Mouse (Mus musculus): ENCODE measurements at regions not wholly inside any gene's neighbourhood (a gene's known extent, or its start where the extent isn't known, plus 50 kb on each side); places are given as distances from the start of the nearest gene placed in this dataset.
A peak's percentile ranks its signal among the peaks of the same experiment; 100 is the strongest.

DNA sequence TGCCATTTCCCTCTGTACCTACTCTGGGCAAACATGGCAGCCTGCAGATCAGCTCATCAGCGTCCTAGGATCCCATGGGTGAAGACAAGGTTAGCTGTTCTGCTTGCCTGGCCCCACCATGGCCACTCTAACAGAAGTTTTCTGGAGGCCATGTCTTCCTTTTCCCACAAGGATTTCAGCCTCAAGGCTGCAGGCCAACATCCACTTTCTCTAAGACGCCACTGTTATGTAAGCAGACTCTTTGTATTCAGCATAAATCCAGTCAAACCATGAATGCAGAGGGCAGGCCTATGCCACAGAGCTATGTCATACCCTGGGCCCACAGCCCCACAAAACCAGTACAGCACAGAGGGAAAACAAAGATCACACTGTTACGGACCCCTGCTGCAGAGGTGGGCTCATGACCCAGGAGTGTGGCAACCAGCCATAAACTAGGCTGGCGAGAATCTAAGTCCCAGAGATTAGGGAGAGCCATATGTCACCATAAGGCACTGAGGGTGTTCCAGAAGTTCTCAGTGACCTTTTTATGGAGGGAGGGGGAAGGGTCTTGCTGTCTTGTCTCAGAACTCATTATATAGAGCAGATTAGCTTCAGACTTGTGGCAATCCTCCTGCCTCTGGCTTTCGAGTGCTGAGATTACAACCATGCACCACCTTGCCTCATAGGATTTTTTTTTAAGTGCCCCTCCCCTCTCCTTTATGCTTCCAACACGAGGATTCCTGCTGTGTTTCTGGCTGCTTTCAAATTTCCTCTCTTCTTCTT is 63.2 kb upstream of the Eml4 start:
- DNase-seq (ENCODE audit: low spot score) (peak; percentile 20), ATAC-seq (ENCODE audit: low FRiP score) (peak; percentile 58; the same call in 1 of the 2 replicates)
- no peaks in the 10 kb centered on the region for H3K36me3 ChIP-seq (ENCODE audit: insufficient read depth, low read length)
- no peaks in the 10 kb centered on the region for H3K4me1 ChIP-seq (ENCODE audit: insufficient read depth, low read length)
- no peak overlapping the region for H3K4me2 ChIP-seq (ENCODE audit: low read depth, low read length, poor library complexity, severe bottlenecking)
- H3K9ac ChIP-seq (replicated peaks; ENCODE audit: low read length, poor library complexity, severe bottlenecking) = no peak overlapping the region
- peak overlapping the region; percentile 55 for H3K27ac ChIP-seq (ENCODE audit: low read depth, low read length)
- no peaks in the 10 kb centered on the region for H3K9me3 ChIP-seq (ENCODE audit: low read length)
- no peaks in the 10 kb centered on the region for H3K27me3 ChIP-seq (ENCODE audit: insufficient read depth, low read length)
- WGBS = 32% methylated on average over 6 of the region's 6 CpGs
- no peak overlapping the region for H3K4me3 ChIP-seq (ENCODE audit: low read depth, low read length)
- TF ChIP-seq CTCF (IDR thresholded peaks at IDR 0.05) = no peak

DNA sequence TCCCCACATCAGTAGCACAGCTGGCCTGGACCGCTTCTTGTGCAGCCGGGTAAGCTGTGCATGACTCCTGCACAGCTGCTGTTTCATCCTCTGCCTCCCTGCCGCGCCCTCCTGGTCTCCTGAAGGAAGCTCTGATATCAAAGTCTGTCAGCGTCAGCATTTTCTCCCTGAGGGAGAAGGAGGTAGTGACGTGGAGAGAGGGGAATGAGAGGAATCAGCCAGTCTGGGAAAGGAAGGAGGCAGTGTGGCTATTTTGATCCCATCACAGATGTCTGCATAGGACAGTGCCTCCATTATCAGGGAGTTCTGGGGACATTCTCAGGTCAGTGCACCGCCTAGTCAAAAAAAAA is 62.6 kb upstream of the Eml4 start:
- Histone ChIP-seq H3K4me3 (ENCODE audit: low read depth, low read length) (no peak overlapping the region), H3K36me3 (ENCODE audit: insufficient read depth, low read length) (no peaks in the 10 kb centered on the region), H3K9me3 (ENCODE audit: low read length) (no peaks in the 10 kb centered on the region), H3K9ac (replicated peaks; ENCODE audit: low read length, poor library complexity, severe bottlenecking) (no peak overlapping the region), H3K4me2 (ENCODE audit: low read depth, low read length, poor library complexity, severe bottlenecking) (no peak overlapping the region), H3K27me3 (ENCODE audit: insufficient read depth, low read length) (no peaks in the 10 kb centered on the region), H3K27ac (ENCODE audit: low read depth, low read length) (peak overlapping the region; percentile 55), H3K4me1 (ENCODE audit: insufficient read depth, low read length) (no peaks in the 10 kb centered on the region)
- DNase-seq (ENCODE audit: low spot score) (peak; percentile 63), ATAC-seq (ENCODE audit: low FRiP score) (peak; percentile 72)
- TF ChIP-seq CTCF (IDR thresholded peaks at IDR 0.05) = peak; percentile 34; the same call in 1 of the 2 replicates
- 18% methylated on average over 7 of the region's 7 CpGs for WGBS

DNA sequence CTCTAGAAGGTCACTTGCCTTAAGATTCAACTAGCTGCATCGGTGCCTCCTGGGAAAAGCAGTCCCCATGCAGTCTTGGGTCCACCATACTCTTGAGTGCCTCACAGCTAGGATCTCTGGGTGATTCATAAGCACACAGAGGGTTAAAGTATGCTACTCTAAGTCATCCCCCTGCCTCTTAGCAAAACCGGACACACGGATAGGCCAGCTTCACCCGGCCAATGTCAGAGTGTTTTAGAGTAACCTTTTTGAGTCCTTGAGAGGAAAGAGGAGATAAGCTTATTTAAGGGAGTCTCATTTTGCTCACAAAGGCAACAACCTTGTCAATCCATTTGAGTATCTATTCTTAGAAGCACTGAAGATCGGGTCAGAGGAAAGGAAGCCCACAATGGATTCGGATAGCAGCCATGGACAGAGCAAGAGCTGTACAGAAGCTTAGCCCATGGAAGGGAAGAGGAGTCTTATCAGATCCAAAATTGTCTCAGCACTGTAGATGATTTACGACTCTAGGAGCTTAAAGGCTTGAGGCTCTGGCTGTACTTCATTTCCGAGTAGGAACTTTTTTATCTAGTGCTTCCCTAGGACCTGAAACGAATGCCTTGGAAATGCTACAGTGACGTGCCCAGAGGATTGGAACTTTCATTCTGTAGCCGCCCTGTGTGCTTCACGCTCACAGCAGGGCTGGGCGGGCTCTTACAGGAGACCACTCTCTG is 55.0 kb upstream of the Eml4 start:
- no peaks in the 10 kb centered on the region for H3K27me3 ChIP-seq (ENCODE audit: insufficient read depth, low read length)
- no peak for DNase-seq (ENCODE audit: low spot score)
- no peak overlapping the region for H3K9ac ChIP-seq (replicated peaks; ENCODE audit: low read length, poor library complexity, severe bottlenecking)
- no peaks in the 10 kb centered on the region for H3K4me1 ChIP-seq (ENCODE audit: insufficient read depth, low read length)
- no peaks in the 10 kb centered on the region for H3K36me3 ChIP-seq (ENCODE audit: insufficient read depth, low read length)
- no peak for ATAC-seq (ENCODE audit: low FRiP score)
- no peak for TF ChIP-seq CTCF (IDR thresholded peaks at IDR 0.05)
- no peaks in the 10 kb centered on the region for H3K9me3 ChIP-seq (ENCODE audit: low read length)
- H3K27ac ChIP-seq (ENCODE audit: low read depth, low read length) = no peak overlapping the region
- 85% methylated on average over 13 of the region's 13 CpGs for WGBS
- no peak overlapping the region for H3K4me2 ChIP-seq (ENCODE audit: low read depth, low read length, poor library complexity, severe bottlenecking)
- H3K4me3 ChIP-seq (ENCODE audit: low read depth, low read length) = no peak overlapping the region

GRCm38 (mm10) chr17:83297379-83298121 is 53.2 kb upstream of the Eml4 start:
- 72% methylated on average over 6 of the region's 6 CpGs for WGBS
- ATAC-seq (ENCODE audit: low FRiP score) = no peak

More at GRCm38 (mm10) chr17:83297379-83298121, 53.2 kb upstream of the Eml4 start:
- Histone ChIP-seq H3K9ac (replicated peaks; ENCODE audit: low read length, poor library complexity, severe bottlenecking) (no peak overlapping the region), H3K27me3 (ENCODE audit: insufficient read depth, low read length) (no peaks in the 10 kb centered on the region), H3K4me3 (ENCODE audit: low read depth, low read length) (no peak overlapping the region), H3K27ac (ENCODE audit: low read depth, low read length) (no peak overlapping the region), H3K36me3 (ENCODE audit: insufficient read depth, low read length) (no peaks in the 10 kb centered on the region), H3K9me3 (ENCODE audit: low read length) (no peaks in the 10 kb centered on the region), H3K4me2 (ENCODE audit: low read depth, low read length, poor library complexity, severe bottlenecking) (no peak overlapping the region), H3K4me1 (ENCODE audit: insufficient read depth, low read length) (no peaks in the 10 kb centered on the region)
- no peak for DNase-seq (ENCODE audit: low spot score)
- no peak for TF ChIP-seq CTCF (IDR thresholded peaks at IDR 0.05)

Measured in midbrain, postnatal 0 days (tissue).